Mouse (Mus musculus): Measurements from ENCODE around the gene Vmn1r53. TPM values are rescaled to one million over a fixed set of nuclear protein-coding genes. Genes with fewer than 3 reads are reported as not detected.
"Not testable (repeated sequence)": the region's sequence is repeated elsewhere in the genome, so short reads cannot be mapped to it uniquely, and the experiment has no call there.

Gene Vmn1r53
- not detected in 2 replicates for polyA plus RNA-seq (2016; fragmentation: Nextera tagmentation; extraction: Ambion mirVana)

DNA sequence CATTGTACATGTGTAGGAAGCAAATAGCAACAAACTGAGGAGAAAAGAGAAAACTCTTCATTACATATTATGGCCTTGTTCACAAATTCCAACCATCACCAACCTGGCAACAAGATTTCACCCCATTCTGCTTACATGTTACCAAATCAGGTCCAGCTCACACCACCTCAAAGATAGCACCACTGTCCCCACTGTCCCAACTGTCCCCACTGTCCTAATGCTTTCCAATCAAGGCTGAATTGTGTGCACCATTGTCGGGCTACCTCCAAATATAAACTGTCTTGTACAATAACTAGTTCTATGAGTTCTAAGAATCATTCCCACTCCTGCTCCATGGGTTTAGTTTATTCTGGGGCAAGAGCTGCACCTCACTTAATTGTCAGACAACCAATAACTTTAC, at the start of gene Vmn1r53:
Vmn1r53 (minus strand) TSS at position 101 of the 400 bp plus-strand sequence.
- Histone ChIP-seq H3K27me3 (ENCODE audit: insufficient read depth, poor library complexity, severe bottlenecking) (no peaks in the 10 kb centered on the region), H3K4me3 (no peak within 1 kb of the TSS), H3K9me3 (peaks cover 4% of the 10 kb centered on the region; the same call in 1 of the 2 replicates), H3K4me1 (no peaks in the 10 kb centered on the region), H3K27ac (no peak within 1 kb of the TSS), H3K36me3 (no peaks in the 10 kb centered on the region)
- DNase-seq (ENCODE audit: low spot score), result no peak
- 76% methylated on average over 1 of the region's 1 CpGs for WGBS

DNA sequence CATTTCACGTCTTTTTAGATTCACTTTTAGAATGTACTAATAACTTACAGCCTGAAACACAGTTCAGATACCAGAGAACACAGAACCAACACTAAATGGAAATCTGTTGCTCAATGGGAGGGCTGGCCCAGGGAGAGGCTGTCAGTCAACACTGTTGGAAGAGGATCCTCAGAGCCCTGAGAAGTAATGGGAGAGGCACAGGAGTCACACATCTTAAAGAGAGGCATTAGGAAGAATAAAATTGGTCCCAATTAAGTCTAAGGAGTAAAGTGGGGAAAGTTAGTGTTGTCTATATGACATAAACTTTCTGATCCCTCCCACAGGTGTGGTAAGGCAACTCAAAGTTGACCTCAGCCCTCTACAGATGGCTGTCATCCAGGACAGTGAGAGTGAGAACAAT, 21.8 kb upstream of the Vmn1r53 start, which contains the start of gene Vmn1r54:
Vmn1r54 (plus strand) TSS at position 301 of the 400 bp plus-strand sequence.
- Histone ChIP-seq H3K27me3 (ENCODE audit: insufficient read depth, poor library complexity, severe bottlenecking) (no peaks in the 10 kb centered on the region), H3K4me3 (no peak within 1 kb of the TSS), H3K36me3 (no peaks in the 10 kb centered on the region), H3K4me1 (no peaks in the 10 kb centered on the region), H3K9me3 (no peaks in the 10 kb centered on the region), H3K27ac (no peak within 1 kb of the TSS)
- 64% methylated on average over 1 of the region's 1 CpGs for WGBS
- DNase-seq (ENCODE audit: low spot score), result no peak

DNA sequence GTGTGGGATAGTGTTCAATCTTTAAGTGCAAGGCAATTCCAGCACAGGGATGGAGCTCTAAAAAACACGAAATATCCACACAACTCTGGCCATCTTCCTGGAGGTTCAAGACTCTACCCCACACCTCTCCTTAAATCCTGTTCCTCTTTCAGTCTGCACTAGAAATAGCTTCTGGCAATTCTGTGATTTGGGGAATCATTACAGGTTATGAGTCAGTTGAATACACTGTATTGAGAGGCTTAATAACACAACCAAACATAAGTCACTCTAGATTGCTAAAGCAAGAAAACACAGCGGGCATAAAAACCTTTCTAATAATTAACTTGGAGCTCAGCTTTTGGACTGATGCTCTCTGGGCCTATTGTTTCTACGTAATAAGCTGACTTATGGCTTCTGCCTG, 19.8 kb upstream of the Vmn1r53 start:
- no peaks in the 10 kb centered on the region for H3K36me3 ChIP-seq
- DNase-seq (ENCODE audit: low spot score), result no peak
- no peak overlapping the region for H3K4me3 ChIP-seq
- H3K9me3 ChIP-seq, result no peaks in the 10 kb centered on the region
- 76% methylated on average over 3 of the region's 3 CpGs for WGBS
- no peaks in the 10 kb centered on the region for H3K27me3 ChIP-seq (ENCODE audit: insufficient read depth, poor library complexity, severe bottlenecking)
- no peak overlapping the region for H3K27ac ChIP-seq
- H3K4me1 ChIP-seq, result no peaks in the 10 kb centered on the region

DNA sequence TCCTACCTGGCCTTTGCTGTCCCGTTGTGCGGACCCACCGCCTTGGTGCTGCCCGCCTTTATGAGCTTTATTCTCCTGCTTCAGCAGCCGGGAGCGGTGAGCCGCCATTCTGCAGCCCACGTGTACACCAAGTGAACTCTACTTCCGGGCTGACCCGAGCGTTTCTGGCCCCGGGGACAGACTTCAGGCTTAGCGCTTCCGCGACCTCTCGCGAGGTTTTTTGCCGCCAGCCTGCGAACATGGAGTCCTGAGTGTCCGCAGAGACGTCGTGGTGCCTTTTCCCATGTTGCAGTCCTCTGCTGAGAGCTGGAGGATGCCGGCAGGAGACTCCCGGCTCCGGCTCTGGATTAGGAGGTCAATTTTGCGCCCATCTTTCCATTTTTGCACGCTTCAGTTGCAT, 8.4 kb upstream of the Vmn1r53 start:
- WGBS, result 50% methylated on average over 27 of the region's 27 CpGs
- DNase-seq (ENCODE audit: low spot score), result no peak
- Histone ChIP-seq H3K4me3 (no peak overlapping the region), H3K9me3 (peaks cover 13% of the 10 kb centered on the region), H3K27me3 (ENCODE audit: insufficient read depth, poor library complexity, severe bottlenecking) (peaks cover 4% of the 10 kb centered on the region; the same call in 1 of the 2 replicates), H3K4me1 (no peaks in the 10 kb centered on the region), H3K27ac (no peak overlapping the region), H3K36me3 (no peaks in the 10 kb centered on the region)

DNA sequence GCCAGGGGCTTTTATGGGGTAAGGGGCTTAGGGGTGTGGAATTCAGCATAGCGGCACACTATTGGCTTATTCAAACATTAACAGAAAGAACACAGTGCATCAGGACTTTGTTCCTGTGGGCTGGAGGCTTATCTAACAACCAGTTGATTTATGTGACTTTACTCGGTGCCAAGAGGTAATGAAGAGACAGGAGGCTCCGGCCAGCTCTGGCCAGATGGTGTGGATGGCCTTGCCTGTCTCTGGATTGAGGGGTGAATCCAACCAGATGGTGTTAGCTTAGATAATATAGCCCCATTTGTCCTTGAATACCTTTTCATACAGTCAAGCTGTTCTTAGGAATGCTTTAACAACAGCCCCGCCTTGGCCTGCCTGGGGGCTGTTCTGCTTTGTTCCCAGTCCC, 7.9 kb upstream of the Vmn1r53 start:
- H3K4me3 ChIP-seq; H3K36me3 ChIP-seq; DNase-seq (ENCODE audit: low spot score); H3K27me3 ChIP-seq (ENCODE audit: insufficient read depth, poor library complexity, severe bottlenecking); H3K4me1 ChIP-seq; H3K27ac ChIP-seq: not testable (repeated sequence)
- 84% methylated on average over 4 of the region's 4 CpGs for WGBS
- peaks cover 13% of the 10 kb centered on the region for H3K9me3 ChIP-seq

DNA sequence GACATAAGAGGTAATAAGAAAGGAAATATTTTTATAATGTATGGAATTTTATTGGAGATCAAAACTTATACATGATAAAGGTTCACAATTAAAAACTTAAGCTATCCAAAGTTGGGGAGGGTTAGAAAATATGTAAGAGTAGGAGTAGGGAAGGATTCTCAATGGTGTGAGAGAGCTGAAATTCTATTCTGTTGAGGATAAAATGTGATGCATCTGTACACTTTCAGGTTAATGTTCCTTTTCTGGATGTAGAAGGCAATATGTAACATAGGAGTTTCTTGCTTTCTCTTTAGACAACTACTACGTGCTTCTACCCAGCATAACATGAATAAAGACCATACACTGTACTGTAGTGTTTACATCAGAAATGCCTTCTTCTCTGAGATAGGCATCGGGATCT, 21.7 kb downstream of the Vmn1r53 start, which contains the start of gene V1ra8:
V1ra8 (plus strand) TSS at position 301 of the 400 bp plus-strand sequence.
- H3K4me1 ChIP-seq; H3K4me3 ChIP-seq; DNase-seq (ENCODE audit: low spot score); H3K9me3 ChIP-seq; H3K36me3 ChIP-seq; H3K27me3 ChIP-seq (ENCODE audit: insufficient read depth, poor library complexity, severe bottlenecking); H3K27ac ChIP-seq: not testable (repeated sequence)
- WGBS, result 86% methylated on average over 2 of the region's 2 CpGs

DNA sequence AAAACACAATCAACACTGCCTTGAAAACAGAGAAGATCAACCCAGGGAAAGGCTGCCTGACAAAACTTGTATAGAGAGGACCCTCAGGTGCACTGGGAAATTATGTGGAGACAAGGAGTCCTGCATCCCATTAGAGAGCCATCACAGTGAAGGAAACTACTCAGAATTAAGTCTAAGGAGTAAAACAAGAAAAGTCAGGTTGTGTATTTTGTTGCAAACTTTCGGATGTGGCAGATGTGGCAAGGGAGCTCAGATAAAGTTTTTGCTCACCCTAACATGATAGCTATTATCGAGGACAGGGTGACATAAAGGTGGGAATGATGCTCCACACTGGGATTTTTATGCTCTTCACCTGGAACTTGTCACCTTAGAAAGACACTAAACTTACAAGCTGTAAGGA, 49.7 kb downstream of the Vmn1r53 start, which contains the start of gene Vmn1r52:
Vmn1r52 (plus strand) TSS at position 301 of the 400 bp plus-strand sequence.
- 62% methylated on average over 2 of the region's 2 CpGs for WGBS
- Histone ChIP-seq H3K4me3 (no peak within 1 kb of the TSS), H3K27ac (no peak within 1 kb of the TSS), H3K27me3 (ENCODE audit: insufficient read depth, poor library complexity, severe bottlenecking) (no peaks in the 10 kb centered on the region), H3K36me3 (no peaks in the 10 kb centered on the region), H3K4me1 (no peaks in the 10 kb centered on the region), H3K9me3 (no peaks in the 10 kb centered on the region)
- DNase-seq (ENCODE audit: low spot score), result no peak

Other genes with a start within 250 kb of the Vmn1r53 start
- not detected in 2 replicates for gene Vmn1r47, start 208.3 kb downstream of the Vmn1r53 start, polyA plus RNA-seq (2016; fragmentation: Nextera tagmentation; extraction: Ambion mirVana)
- gene Vmn1r48, start 187.6 kb downstream of the Vmn1r53 start, polyA plus RNA-seq (2016; fragmentation: Nextera tagmentation; extraction: Ambion mirVana), result not detected in 2 replicates
- gene Vmn1r49, start 145.9 kb downstream of the Vmn1r53 start, polyA plus RNA-seq (2016; fragmentation: Nextera tagmentation; extraction: Ambion mirVana), result not detected in 2 replicates
- gene Vmn1r50, start 123.0 kb downstream of the Vmn1r53 start, polyA plus RNA-seq (2016; fragmentation: Nextera tagmentation; extraction: Ambion mirVana), result not detected in 2 replicates
- gene Vmn1r51, start 101.8 kb downstream of the Vmn1r53 start, polyA plus RNA-seq (2016; fragmentation: Nextera tagmentation; extraction: Ambion mirVana), result not detected in 2 replicates
- gene Vmn1r52, start 49.6 kb downstream of the Vmn1r53 start, polyA plus RNA-seq (2016; fragmentation: Nextera tagmentation; extraction: Ambion mirVana), result not detected in 2 replicates
- gene V1ra8, start 21.6 kb downstream of the Vmn1r53 start, polyA plus RNA-seq (2016; fragmentation: Nextera tagmentation; extraction: Ambion mirVana), result not detected in 2 replicates
- not detected in 2 replicates for gene Vmn1r54, start 21.9 kb upstream of the Vmn1r53 start, polyA plus RNA-seq (2016; fragmentation: Nextera tagmentation; extraction: Ambion mirVana)
- gene BC048671, start 76.8 kb upstream of the Vmn1r53 start, polyA plus RNA-seq (2016; fragmentation: Nextera tagmentation; extraction: Ambion mirVana), result not detected in 2 replicates
- 0.44 and 1.6 TPM in 2 replicates for gene Chst13, start 100.7 kb upstream of the Vmn1r53 start, polyA plus RNA-seq (2016; fragmentation: Nextera tagmentation; extraction: Ambion mirVana)
- 0.21 TPM in 1 of 2 replicates, not detected in the other for gene Uroc1, start 108.8 kb upstream of the Vmn1r53 start, polyA plus RNA-seq (2016; fragmentation: Nextera tagmentation; extraction: Ambion mirVana)
- 5.3 and 5.5 TPM in 2 replicates for gene Zxdc, start 145.1 kb upstream of the Vmn1r53 start, polyA plus RNA-seq (2016; fragmentation: Nextera tagmentation; extraction: Ambion mirVana)
- 0.12 TPM in 1 of 2 replicates, not detected in the other for gene Cfap100, start 204.4 kb upstream of the Vmn1r53 start, polyA plus RNA-seq (2016; fragmentation: Nextera tagmentation; extraction: Ambion mirVana)
- 7.9 and 11.5 TPM in 2 replicates for gene Klf15, start 238.1 kb upstream of the Vmn1r53 start, polyA plus RNA-seq (2016; fragmentation: Nextera tagmentation; extraction: Ambion mirVana)

Data from heart, embryonic 10.5 days (tissue).